Mouse (Mus musculus) MEL (cell line): ENCODE measurements at regions not wholly inside any gene's neighbourhood (a gene's known extent, or its start where the extent isn't known, plus 50 kb on each side); places are given as distances from the start of the nearest gene placed in this dataset.

Experiments used
- DNase-seq: peaks from one replicate; pipeline ENCODE4 v3.0.0; 2011; ENCODE audit warnings: low read depth, low spot score
- H3K27ac ChIP-seq: 2 replicates; pipeline ENCODE4 v1.5.1; 2012; ENCODE audit warnings: low read depth, mild to moderate bottlenecking, control low read depth, low read length, moderate library complexity; ENCODE audit not compliant: control insufficient read depth
- H3K27me3 ChIP-seq, 2 experiments: fragments of 150-350 bp in 1 of 2; sonication (generic) in 1 of 2; 2 replicates each; pipeline ENCODE4 v1.6.1; 2012; ENCODE audit warnings: low read length in 2 of 2, mild to moderate bottlenecking in 2 of 2, improper control_type of control experiment in 1 of 2, moderate library complexity in 1 of 2; ENCODE audit not compliant: insufficient read depth in 2 of 2, control insufficient read depth in 1 of 2
- H3K36me3 ChIP-seq, 2 experiments: 2 replicates each; pipeline ENCODE4 v1.6.1; 2012 to 2014; ENCODE audit warnings: low read length in 2 of 2, improper control_type of control experiment in 1 of 2, inconsistent platforms in 1 of 2, mild to moderate bottlenecking in 1 of 2; ENCODE audit not compliant: insufficient read depth in 2 of 2, control insufficient read depth in 1 of 2
- H3K4me1 ChIP-seq, 2 experiments: fragments of 150-350 bp in 1 of 2; sonication (generic) in 1 of 2; 2 replicates each; pipeline ENCODE4 v1.6.1; 2012; ENCODE audit warnings: low read length in 2 of 2, improper control_type of control experiment in 1 of 2, mild to moderate bottlenecking in 1 of 2; ENCODE audit not compliant: insufficient read depth in 2 of 2, control insufficient read depth in 1 of 2
- H3K4me3 ChIP-seq, 2 experiments: fragments of 150-350 bp in 1 of 2; sonication (generic) in 1 of 2; 2 replicates each; pipeline ENCODE4 v1.5.1; 2012; ENCODE audit warnings: low read depth in 2 of 2, low read length in 2 of 2, mild to moderate bottlenecking in 2 of 2, moderate library complexity in 2 of 2, control low read depth in 1 of 2, improper control_type of control experiment in 1 of 2; ENCODE audit not compliant: control insufficient read depth in 1 of 2, insufficient read depth in 1 of 2
- H3K79me2 ChIP-seq: 2 replicates; pipeline ENCODE4 v1.6.1; 2012; ENCODE audit warnings: mild to moderate bottlenecking, low read length, moderate library complexity; ENCODE audit not compliant: control insufficient read depth, poor library complexity, insufficient read depth
- H3K9ac ChIP-seq: 2 replicates; pipeline ENCODE4 v1.6.1; 2012; ENCODE audit warnings: low read depth, mild to moderate bottlenecking, control low read depth, low read length, moderate library complexity; ENCODE audit not compliant: control insufficient read depth, poor library complexity, severe bottlenecking
- H3K9me3 ChIP-seq: fragments of 150-350 bp; sonication (generic); replicated peaks from 2 replicates; pipeline ENCODE4 v1.6.1; 2012; ENCODE audit warnings: mild to moderate bottlenecking, low read length, improper control_type of control experiment, moderate library complexity; ENCODE audit not compliant: insufficient read depth
- BHLHE40 ChIP-seq: IDR thresholded peaks from 2 replicates; pipeline ENCODE4 v1.6.1; 2012; ENCODE audit warnings: low read depth, mild to moderate bottlenecking, inconsistent platforms, low read length, improper control_type of control experiment, borderline replicate concordance
- CHD1 ChIP-seq: IDR thresholded peaks from 2 replicates; pipeline ENCODE4 v1.6.1; 2012; ENCODE audit warnings: low read depth, mild to moderate bottlenecking, inconsistent platforms, low read length, improper control_type of control experiment
- CHD2 ChIP-seq: IDR thresholded peaks from 2 replicates; pipeline ENCODE4 v1.6.1; 2011; ENCODE audit warnings: low read length, improper control_type of control experiment
- CTCF ChIP-seq, 3 experiments: IDR thresholded peaks in 2 of 3; conservative IDR thresholded peaks in 1 of 3; 2 replicates each; pipeline ENCODE4 v1.5.1; 2011 to 2012; ENCODE audit warnings: low read length in 3 of 3, low read depth in 2 of 3, mild to moderate bottlenecking in 2 of 3, improper control_type of control experiment in 1 of 3, inconsistent platforms in 1 of 3, mixed read lengths in 1 of 3, moderate library complexity in 1 of 3; ENCODE audit not compliant: control insufficient read depth in 1 of 3, insufficient read depth in 1 of 3, poor library complexity in 1 of 3, severe bottlenecking in 1 of 3
- E2F4 ChIP-seq: IDR thresholded peaks from 2 replicates; pipeline ENCODE4 v1.6.1; 2011; ENCODE audit warnings: low read depth, low read length, improper control_type of control experiment, borderline replicate concordance
- ELF1 ChIP-seq: IDR thresholded peaks from 2 replicates; pipeline ENCODE4 v1.6.1; 2014; ENCODE audit warnings: low read depth, mild to moderate bottlenecking, inconsistent platforms, low read length, improper control_type of control experiment, moderate library complexity
- EP300 ChIP-seq, 2 experiments: IDR thresholded peaks; 2 replicates each; pipeline ENCODE4 v1.6.1; 2011; ENCODE audit warnings: improper control_type of control experiment in 2 of 2, low read length in 2 of 2, low read depth in 1 of 2, mild to moderate bottlenecking in 1 of 2
- GABPA ChIP-seq: IDR thresholded peaks from 2 replicates; pipeline ENCODE4 v1.6.1; 2012; ENCODE audit warnings: low read depth, mild to moderate bottlenecking, inconsistent platforms, low read length, improper control_type of control experiment, moderate library complexity
- GATA1 ChIP-seq: IDR thresholded peaks from 2 replicates; pipeline ENCODE4 v1.6.1; 2011; ENCODE audit warnings: low read depth, low read length, improper control_type of control experiment
- HCFC1 ChIP-seq: IDR thresholded peaks from 2 replicates; pipeline ENCODE4 v1.6.1; 2012; ENCODE audit warnings: low read depth, mild to moderate bottlenecking, inconsistent platforms, low read length, improper control_type of control experiment, moderate library complexity
- JUND ChIP-seq: IDR thresholded peaks from 2 replicates; pipeline ENCODE4 v1.6.1; 2011; ENCODE audit warnings: low read depth, mild to moderate bottlenecking, improper control_type of control experiment, low read length
- KAT2A ChIP-seq: conservative IDR thresholded peaks from 2 replicates; pipeline ENCODE4 v1.6.1; 2012; ENCODE audit warnings: low read depth, low read length, improper control_type of control experiment, inconsistent platforms
- MAFK ChIP-seq: IDR thresholded peaks from 2 replicates; pipeline ENCODE4 v1.6.1; 2011; ENCODE audit warnings: low read depth, mild to moderate bottlenecking, low read length, improper control_type of control experiment, borderline replicate concordance
- MAZ ChIP-seq: IDR thresholded peaks from 2 replicates; pipeline ENCODE4 v1.6.1; 2012; ENCODE audit warnings: low read depth, mild to moderate bottlenecking, inconsistent platforms, low read length, improper control_type of control experiment
- MEF2A ChIP-seq: IDR thresholded peaks from 2 replicates; pipeline ENCODE4 v1.6.1; 2014; ENCODE audit warnings: low read depth, mild to moderate bottlenecking, inconsistent platforms, low read length, improper control_type of control experiment; ENCODE audit not compliant: poor library complexity, insufficient replicate concordance, severe bottlenecking; ENCODE audit errors: extremely low read depth
- MXI1 ChIP-seq: IDR thresholded peaks from 2 replicates; pipeline ENCODE4 v1.6.1; 2011; ENCODE audit warnings: mild to moderate bottlenecking, low read depth, low read length, improper control_type of control experiment
- MYB ChIP-seq: IDR thresholded peaks from 2 replicates; pipeline ENCODE4 v1.6.1; 2011; ENCODE audit warnings: mild to moderate bottlenecking, low read depth, low read length, improper control_type of control experiment
- MYC ChIP-seq: IDR thresholded peaks from 2 replicates; pipeline ENCODE4 v1.6.1; 2011; ENCODE audit warnings: low read depth, mild to moderate bottlenecking, low read length, improper control_type of control experiment, moderate library complexity
- NELFE ChIP-seq: IDR thresholded peaks from 2 replicates; pipeline ENCODE4 v1.6.1; 2011; ENCODE audit warnings: low read depth, low read length, improper control_type of control experiment
- NRF1 ChIP-seq: IDR thresholded peaks from 2 replicates; pipeline ENCODE4 v1.6.1; 2014; ENCODE audit warnings: low read depth, mild to moderate bottlenecking, inconsistent platforms, low read length, improper control_type of control experiment, moderate library complexity; ENCODE audit not compliant: poor library complexity, insufficient read depth, severe bottlenecking
- POLR2A ChIP-seq, 2 experiments: IDR thresholded peaks; 2 replicates each; pipeline ENCODE4 v1.6.1; 2011 to 2012; ENCODE audit warnings: low read length in 2 of 2, mild to moderate bottlenecking in 2 of 2, control low read depth in 1 of 2, improper control_type of control experiment in 1 of 2, low read depth in 1 of 2, moderate library complexity in 1 of 2; ENCODE audit not compliant: control insufficient read depth in 1 of 2, insufficient read depth in 1 of 2, poor library complexity in 1 of 2
- POLR2AphosphoS2 ChIP-seq: IDR thresholded peaks from 2 replicates; pipeline ENCODE4 v1.6.1; 2011; ENCODE audit warnings: low read length, improper control_type of control experiment
- POLR2AphosphoS5 ChIP-seq: IDR thresholded peaks from 2 replicates; pipeline ENCODE4 v1.6.1; 2012; ENCODE audit warnings: low read depth, borderline replicate concordance, mild to moderate bottlenecking, inconsistent platforms, low read length, moderate library complexity, mixed read lengths
- RAD21 ChIP-seq: IDR thresholded peaks from 2 replicates; pipeline ENCODE4 v1.6.1; 2011; ENCODE audit warnings: mild to moderate bottlenecking, low read depth, low read length, improper control_type of control experiment
- RCOR1 ChIP-seq: IDR thresholded peaks from 2 replicates; pipeline ENCODE4 v1.6.1; 2012; ENCODE audit warnings: low read depth, mild to moderate bottlenecking, inconsistent platforms, low read length, improper control_type of control experiment
- SIN3A ChIP-seq: IDR thresholded peaks from 2 replicates; pipeline ENCODE4 v1.6.1; 2012; ENCODE audit warnings: low read length, improper control_type of control experiment, inconsistent platforms
- SMC3 ChIP-seq: IDR thresholded peaks from 2 replicates; pipeline ENCODE4 v1.6.1; 2011; ENCODE audit warnings: low read depth, low read length, improper control_type of control experiment
- TAL1 ChIP-seq: IDR thresholded peaks from 2 replicates; pipeline ENCODE4 v1.6.1; 2012; ENCODE audit warnings: mild to moderate bottlenecking, inconsistent platforms, low read length, moderate library complexity, mixed read lengths
- TBP ChIP-seq: IDR thresholded peaks from 2 replicates; pipeline ENCODE4 v1.8.0; 2011; ENCODE audit warnings: low read depth, low read length, improper control_type of control experiment
- TCF12 ChIP-seq: IDR thresholded peaks from 2 replicates; pipeline ENCODE4 v1.6.1; 2014; ENCODE audit warnings: low read depth, mild to moderate bottlenecking, inconsistent platforms, low read length, improper control_type of control experiment, moderate library complexity
- UBTF ChIP-seq: IDR thresholded peaks from 2 replicates; pipeline ENCODE4 v1.6.1; 2012; ENCODE audit warnings: low read depth, mild to moderate bottlenecking, inconsistent platforms, low read length, improper control_type of control experiment, moderate library complexity, borderline replicate concordance; ENCODE audit not compliant: insufficient read depth
- USF1 ChIP-seq: IDR thresholded peaks from 2 replicates; pipeline ENCODE4 v1.6.1; 2014; ENCODE audit warnings: low read depth, mild to moderate bottlenecking, inconsistent platforms, low read length, improper control_type of control experiment, moderate library complexity
- ZC3H11A ChIP-seq: IDR thresholded peaks from 2 replicates; pipeline ENCODE4 v1.6.1; 2012; ENCODE audit warnings: low read depth, mild to moderate bottlenecking, inconsistent platforms, low read length, improper control_type of control experiment
- ZKSCAN1 ChIP-seq: IDR thresholded peaks from 2 replicates; pipeline ENCODE4 v1.6.1; 2012; ENCODE audit warnings: low read depth, mild to moderate bottlenecking, inconsistent platforms, low read length, improper control_type of control experiment, moderate library complexity
- ZMIZ1 ChIP-seq: IDR thresholded peaks from 2 replicates; pipeline ENCODE4 v1.6.1; 2012; ENCODE audit warnings: low read depth, mild to moderate bottlenecking, inconsistent platforms, low read length, improper control_type of control experiment, moderate library complexity
- ZNF384 ChIP-seq: IDR thresholded peaks from 2 replicates; pipeline ENCODE4 v1.6.1; 2012; ENCODE audit warnings: low read depth, mild to moderate bottlenecking, inconsistent platforms, low read length, improper control_type of control experiment

- Histone ChIP-seq H3K4me3 (peak overlapping the region in 1 of 2 experiments; percentile 15; a peak in 2 of 4 replicates), H3K79me2 (no peaks in the 10 kb centered on the region), H3K36me3 (peaks cover 0 to 17% of the 10 kb centered on the region in 2 experiments; a peak in 2 of 4 replicates), H3K27ac (peak overlapping the region; percentile 41), H3K27me3 (no peaks in the 10 kb centered on the region), H3K9me3 (no peaks in the 10 kb centered on the region), H3K9ac (no peak overlapping the region), H3K4me1 (peaks cover 7 to 27% of the 10 kb centered on the region in 2 experiments)
- DNase-seq: peak; percentile 78
- TF ChIP-seq HCFC1: 0 out of 2 replicates have a peak, but pooled peaks have one; percentile 22
- peak; percentile 62 for TF ChIP-seq SIN3A
- peak; percentile 46; the same call in 1 of the 2 replicates for TF ChIP-seq MXI1
- no peak for TF ChIP-seq CHD1
- no peak for TF ChIP-seq POLR2AphosphoS2
- peak; percentile 64; the same call in 1 of the 2 replicates for TF ChIP-seq MYB
- no peak for TF ChIP-seq UBTF
- TF ChIP-seq E2F4: no peak
- TF ChIP-seq TAL1: peak; percentile 81
- TF ChIP-seq POLR2A (IDR thresholded peaks at IDR 0.05; ENCODE audit: control insufficient read depth in 1 of 2, insufficient read depth in 1 of 2, low read depth in 1 of 2, low read length in 2 of 2, poor library complexity in 1 of 2): no peak
- TF ChIP-seq ZNF384: peak; percentile 91
- TF ChIP-seq TCF12: peak; percentile 99
- TF ChIP-seq MAZ: peak; percentile 78
- no peak for TF ChIP-seq CHD2
- TF ChIP-seq BHLHE40: peak; percentile 74; the same call in 1 of the 2 replicates
- TF ChIP-seq ZC3H11A: no peak
- TF ChIP-seq MAFK: peak; percentile 65; the same call in 1 of the 2 replicates
- no peak for TF ChIP-seq MEF2A
- no peak for TF ChIP-seq ELF1
- no peak for TF ChIP-seq ZMIZ1
- TF ChIP-seq POLR2AphosphoS5: no peak
- peak; percentile 89 to 93 for TF ChIP-seq EP300 (IDR thresholded peaks at IDR 0.05; ENCODE audit: low read depth in 1 of 2, low read length in 2 of 2)
- peak; percentile 97 for TF ChIP-seq GATA1
- TF ChIP-seq JUND: no peak
- no peak for TF ChIP-seq RAD21
- TF ChIP-seq TBP: no peak
- no peak for TF ChIP-seq CTCF (IDR thresholded peaks at IDR 0.05 in 2 of 3, conservative IDR thresholded peaks at IDR 0.05 in 1 of 3; ENCODE audit: control insufficient read depth in 1 of 3, insufficient read depth in 1 of 3, low read depth in 2 of 3, low read length in 3 of 3, poor library complexity in 1 of 3, severe bottlenecking in 1 of 3)
- no peak for TF ChIP-seq ZKSCAN1
- TF ChIP-seq KAT2A: no peak
- no peak for TF ChIP-seq SMC3
- TF ChIP-seq USF1: peak; percentile 71
- TF ChIP-seq MYC: peak; percentile 19; the same call in 1 of the 2 replicates
- peak; percentile 96 for TF ChIP-seq RCOR1
- 0 out of 2 replicates have a peak, but pooled peaks have one; percentile 35 for TF ChIP-seq GABPA
- TF ChIP-seq NRF1: no peak
- TF ChIP-seq NELFE: no peak
Measured at GRCm38 (mm10) chr3:107818616-107819495, 58.2 kb upstream of the Eps8l3 start.
